Mouse (Mus musculus): ENCODE results near the gene Lrrc4b. TPM values are rescaled to one million over a fixed set of nuclear protein-coding genes. Genes with fewer than 3 reads are reported as not detected.

Gene Lrrc4b
- polyA plus RNA-seq, 1 experiment from 2014 or later: 0.50 TPM

DNA sequence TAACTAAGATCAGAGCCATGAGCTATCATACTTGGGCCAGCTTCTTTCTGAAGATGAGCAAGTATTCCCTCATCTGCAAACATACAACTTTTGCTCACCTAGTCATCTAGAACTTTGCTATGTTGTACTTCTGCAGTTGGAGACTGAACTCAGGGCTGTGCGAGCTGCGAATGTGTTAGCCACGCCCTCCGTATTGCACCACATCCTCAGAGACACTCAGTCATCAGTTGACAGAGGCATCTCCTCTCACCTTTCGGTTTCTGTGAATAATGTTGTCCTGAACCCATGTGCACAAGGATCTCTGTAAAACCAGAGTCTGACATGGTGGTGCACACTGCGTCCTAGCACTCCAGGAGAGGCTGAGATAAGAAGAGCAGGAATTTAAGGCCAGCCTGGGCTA, 27.1 kb upstream of the Lrrc4b start:
- Histone ChIP-seq H3K4me2 (replicated peaks; ENCODE audit: low read depth, low read length) (no peak overlapping the region), H3K36me3 (ENCODE audit: control insufficient read depth, insufficient read depth, low read length) (no peaks in the 10 kb centered on the region), H3K4me3 (ENCODE audit: low read length) (no peak overlapping the region), H3K4me1 (ENCODE audit: control insufficient read depth, insufficient read depth, low read length) (no peaks in the 10 kb centered on the region), H3K27ac (ENCODE audit: low read depth, low read length) (no peak overlapping the region), H3K9ac (ENCODE audit: low read depth, low read length) (no peak overlapping the region), H3K9me3 (ENCODE audit: control insufficient read depth, low read length) (no peaks in the 10 kb centered on the region), H3K27me3 (ENCODE audit: control insufficient read depth, insufficient read depth, low read length) (no peaks in the 10 kb centered on the region; the same call in 1 of the 2 replicates)
- WGBS: 78% methylated on average over 6 of the region's 6 CpGs
- ATAC-seq (ENCODE audit: low FRiP score, low TSS enrichment): no peak

DNA sequence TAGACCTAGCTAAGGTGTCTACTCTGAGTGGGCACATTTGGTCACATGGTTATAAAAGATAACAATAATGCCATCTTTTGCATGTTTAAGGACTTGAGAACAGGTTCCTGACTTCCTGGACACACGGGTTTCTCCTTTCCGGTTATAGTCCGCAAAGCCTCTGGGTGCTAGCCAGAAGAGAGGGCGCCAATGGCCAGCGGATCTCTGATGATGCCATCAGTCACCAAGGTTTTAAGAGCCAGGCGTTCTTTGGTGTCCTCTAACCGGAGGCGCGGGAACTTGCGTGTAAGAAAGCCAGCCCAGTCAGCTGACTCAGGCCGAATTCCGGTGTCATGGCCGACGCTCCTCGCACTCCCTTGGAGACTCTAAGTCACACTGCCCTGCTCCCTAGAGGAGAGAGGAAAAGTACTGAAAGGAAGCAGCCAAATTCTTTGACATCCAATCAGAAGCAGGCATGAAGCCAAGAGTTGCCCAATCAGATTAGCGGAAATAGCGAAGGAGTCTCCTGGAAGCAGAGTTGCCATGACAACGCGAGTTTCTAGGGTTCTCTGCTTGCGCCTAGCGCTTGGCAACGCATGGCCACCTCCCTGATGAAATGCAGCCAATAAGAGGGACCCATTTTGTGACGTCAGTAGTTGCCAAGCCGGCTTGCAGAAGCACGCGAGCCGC, 23.3 kb upstream of the Lrrc4b start:
- H3K4me2 ChIP-seq (replicated peaks; ENCODE audit: low read depth, low read length): peak overlapping the region; percentile 42
- H3K4me1 ChIP-seq (ENCODE audit: control insufficient read depth, insufficient read depth, low read length): no peaks in the 10 kb centered on the region
- WGBS: 3% methylated on average over 27 of the region's 27 CpGs
- no peaks in the 10 kb centered on the region; the same call in 1 of the 2 replicates for H3K27me3 ChIP-seq (ENCODE audit: control insufficient read depth, insufficient read depth, low read length)
- no peaks in the 10 kb centered on the region for H3K36me3 ChIP-seq (ENCODE audit: control insufficient read depth, insufficient read depth, low read length)
- no peaks in the 10 kb centered on the region for H3K9me3 ChIP-seq (ENCODE audit: control insufficient read depth, low read length)
- peak; percentile 97 for ATAC-seq (ENCODE audit: low FRiP score, low TSS enrichment)
- H3K27ac ChIP-seq (ENCODE audit: low read depth, low read length): no peak overlapping the region
- H3K4me3 ChIP-seq (ENCODE audit: low read length): peak overlapping the region; percentile 31
- H3K9ac ChIP-seq (ENCODE audit: low read depth, low read length): no peak overlapping the region

DNA sequence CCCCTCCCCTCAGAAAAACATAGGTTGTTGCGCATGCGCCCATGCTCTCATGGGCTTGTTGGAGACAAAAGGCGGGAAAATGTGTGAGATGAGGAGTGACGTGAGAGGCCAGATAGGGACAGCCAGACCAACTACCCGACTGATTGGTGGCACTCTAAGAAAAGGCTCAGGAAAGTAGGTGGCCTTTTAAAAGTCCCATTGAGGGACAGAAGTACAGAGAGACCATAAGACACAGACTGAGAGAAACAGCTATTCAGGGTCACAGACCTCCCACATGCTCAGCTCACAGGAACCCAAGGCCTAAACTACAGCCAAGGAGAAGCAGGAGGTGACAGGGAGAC, 22.8 kb upstream of the Lrrc4b start:
- Histone ChIP-seq H3K27me3 (ENCODE audit: control insufficient read depth, insufficient read depth, low read length) (no peaks in the 10 kb centered on the region; the same call in 1 of the 2 replicates), H3K9ac (ENCODE audit: low read depth, low read length) (no peak overlapping the region), H3K4me1 (ENCODE audit: control insufficient read depth, insufficient read depth, low read length) (no peaks in the 10 kb centered on the region), H3K36me3 (ENCODE audit: control insufficient read depth, insufficient read depth, low read length) (no peaks in the 10 kb centered on the region), H3K4me2 (replicated peaks; ENCODE audit: low read depth, low read length) (peak overlapping the region; percentile 42; the same call in 1 of the 2 replicates), H3K9me3 (ENCODE audit: control insufficient read depth, low read length) (no peaks in the 10 kb centered on the region), H3K4me3 (ENCODE audit: low read length) (no peak overlapping the region), H3K27ac (ENCODE audit: low read depth, low read length) (no peak overlapping the region)
- WGBS: 0% methylated on average over 5 of the region's 5 CpGs
- no peak; the same call in 1 of the 2 replicates for ATAC-seq (ENCODE audit: low FRiP score, low TSS enrichment)

DNA sequence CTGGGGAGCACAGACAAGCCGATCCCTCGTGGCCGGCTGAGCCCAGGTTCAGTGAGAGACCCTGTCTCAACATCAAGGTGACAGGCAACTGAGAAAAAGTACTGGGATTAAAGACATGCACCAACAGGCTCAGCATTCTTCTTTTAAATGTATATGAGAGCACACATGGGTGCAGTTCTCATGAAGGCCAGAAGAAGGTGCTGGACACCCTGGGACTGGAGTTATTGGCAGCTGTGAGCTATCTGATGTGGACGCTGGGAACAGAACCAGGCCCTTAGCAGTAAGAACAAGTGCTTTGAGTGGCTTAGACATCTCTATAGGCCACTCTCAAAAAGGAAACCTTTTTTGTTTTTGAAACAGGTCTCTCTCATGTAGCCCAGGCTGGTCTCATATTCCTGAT, 17.7 kb upstream of the Lrrc4b start:
- H3K4me2 ChIP-seq (replicated peaks; ENCODE audit: low read depth, low read length): no peak overlapping the region
- no peak overlapping the region for H3K27ac ChIP-seq (ENCODE audit: low read depth, low read length)
- no peak overlapping the region for H3K9ac ChIP-seq (ENCODE audit: low read depth, low read length)
- H3K9me3 ChIP-seq (ENCODE audit: control insufficient read depth, low read length): no peaks in the 10 kb centered on the region
- H3K27me3 ChIP-seq (ENCODE audit: control insufficient read depth, insufficient read depth, low read length): no peaks in the 10 kb centered on the region
- WGBS: 86% methylated on average over 4 of the region's 4 CpGs
- no peaks in the 10 kb centered on the region for H3K36me3 ChIP-seq (ENCODE audit: control insufficient read depth, insufficient read depth, low read length)
- ATAC-seq (ENCODE audit: low FRiP score, low TSS enrichment): no peak
- H3K4me3 ChIP-seq (ENCODE audit: low read length): no peak overlapping the region
- H3K4me1 ChIP-seq (ENCODE audit: control insufficient read depth, insufficient read depth, low read length): no peaks in the 10 kb centered on the region

DNA sequence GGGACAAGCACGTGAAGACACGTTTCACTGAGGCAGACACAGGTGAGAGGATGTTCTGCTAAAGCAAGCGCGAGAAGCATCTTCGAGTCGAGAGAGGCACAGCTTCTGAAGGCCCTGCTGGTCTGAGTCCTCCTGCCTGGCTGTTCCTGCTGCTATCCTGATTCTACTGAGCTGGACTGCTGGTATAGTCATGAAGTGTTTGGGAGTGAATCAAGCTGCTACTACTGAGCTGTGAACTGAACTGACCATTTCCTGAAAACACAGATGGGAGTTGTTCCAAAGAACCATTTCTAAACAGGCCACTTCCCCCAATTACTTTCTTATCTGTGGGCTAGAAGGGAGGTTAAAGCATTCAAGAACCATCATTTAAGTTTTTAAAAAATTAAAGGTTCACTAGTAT, 15.5 kb upstream of the Lrrc4b start:
- 82% methylated on average over 6 of the region's 6 CpGs for WGBS
- ATAC-seq (ENCODE audit: low FRiP score, low TSS enrichment): no peak

DNA sequence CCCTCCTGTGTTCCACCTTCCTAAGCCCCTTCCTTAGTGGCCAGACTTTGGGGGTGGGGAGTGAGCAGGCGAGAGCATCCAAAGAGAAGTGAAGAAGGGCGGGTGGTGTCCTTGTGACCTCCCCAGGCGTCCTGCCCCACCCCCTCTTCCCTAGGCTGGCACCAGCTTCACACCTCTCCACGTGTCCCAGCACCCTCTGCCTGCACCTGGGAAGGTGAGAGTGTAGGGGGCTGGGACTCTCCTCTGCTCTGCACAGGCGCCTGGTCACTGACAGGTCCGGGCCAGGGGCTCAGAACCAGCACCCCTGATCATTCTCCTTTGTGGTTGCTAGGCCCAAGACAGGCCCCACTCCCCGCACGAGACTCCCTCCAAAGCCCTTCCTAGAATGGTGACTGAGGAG, 1.2 kb upstream of the Lrrc4b start:
- Histone ChIP-seq H3K4me3 (ENCODE audit: low read length) (no peak overlapping the region; the same call in 1 of the 2 replicates), H3K36me3 (ENCODE audit: control insufficient read depth, insufficient read depth, low read length) (no peaks in the 10 kb centered on the region), H3K9ac (ENCODE audit: low read depth, low read length) (no peak overlapping the region), H3K27ac (ENCODE audit: low read depth, low read length) (no peak overlapping the region), H3K27me3 (ENCODE audit: control insufficient read depth, insufficient read depth, low read length) (peaks cover 53% of the 10 kb centered on the region), H3K4me2 (replicated peaks; ENCODE audit: low read depth, low read length) (peak overlapping the region; percentile 91; the same call in 1 of the 2 replicates), H3K4me1 (ENCODE audit: control insufficient read depth, insufficient read depth, low read length) (0 out of 2 replicates have a peak, but pooled peaks cover 7% of the 10 kb centered on the region), H3K9me3 (ENCODE audit: control insufficient read depth, low read length) (no peaks in the 10 kb centered on the region)
- WGBS: 6% methylated on average over 8 of the region's 8 CpGs
- peak; percentile 47; the same call in 1 of the 2 replicates for ATAC-seq (ENCODE audit: low FRiP score, low TSS enrichment)

More for the DNA sequence above, 15.5 kb upstream of the Lrrc4b start:
- H3K4me3 ChIP-seq (ENCODE audit: low read length): no peak overlapping the region
- H3K4me1 ChIP-seq (ENCODE audit: control insufficient read depth, insufficient read depth, low read length): no peaks in the 10 kb centered on the region
- no peaks in the 10 kb centered on the region for H3K9me3 ChIP-seq (ENCODE audit: control insufficient read depth, low read length)
- no peak overlapping the region for H3K9ac ChIP-seq (ENCODE audit: low read depth, low read length)
- no peaks in the 10 kb centered on the region for H3K36me3 ChIP-seq (ENCODE audit: control insufficient read depth, insufficient read depth, low read length)
- H3K27ac ChIP-seq (ENCODE audit: low read depth, low read length): no peak overlapping the region
- H3K27me3 ChIP-seq (ENCODE audit: control insufficient read depth, insufficient read depth, low read length): no peaks in the 10 kb centered on the region
- H3K4me2 ChIP-seq (replicated peaks; ENCODE audit: low read depth, low read length): no peak overlapping the region

DNA sequence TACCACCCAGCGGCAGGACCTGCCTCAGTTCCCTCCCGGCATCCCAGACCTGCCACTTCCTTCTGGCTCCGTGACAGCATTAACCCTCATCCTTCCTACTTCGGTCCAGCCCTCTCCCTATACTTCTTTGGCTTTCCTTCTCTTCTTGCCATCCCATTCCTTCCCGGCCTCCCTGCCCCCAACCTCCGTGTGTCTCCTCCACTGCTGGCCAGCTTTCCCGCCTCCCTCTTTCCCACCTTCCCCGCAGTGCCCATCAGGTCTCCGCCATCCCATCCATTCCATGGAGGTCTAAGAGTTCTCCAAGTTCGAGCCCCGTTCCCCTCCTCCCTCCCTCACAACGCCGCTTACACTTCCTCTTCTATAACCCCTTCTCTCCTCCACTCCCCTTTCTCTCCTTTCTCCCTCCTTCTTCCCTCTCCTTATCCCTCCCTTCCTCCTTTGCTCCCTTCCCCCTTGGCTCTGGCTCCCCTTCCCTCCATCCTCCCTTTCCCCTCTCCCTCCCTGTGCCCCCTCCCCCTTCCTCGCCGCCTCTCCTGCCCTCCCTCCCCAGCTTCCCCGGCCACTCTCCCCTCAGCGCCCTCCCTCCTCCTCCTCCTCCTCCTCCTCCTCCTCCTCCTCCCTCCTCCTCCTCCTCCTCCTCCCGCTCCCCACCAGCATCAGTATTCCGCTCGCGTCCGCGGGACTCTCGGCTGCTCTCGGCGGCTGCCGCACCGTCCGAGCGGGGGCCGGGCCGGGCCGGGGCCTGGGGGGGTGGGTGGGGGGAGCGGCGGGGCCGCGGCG, 457 bp upstream of the Lrrc4b start:
- Histone ChIP-seq H3K27me3 (ENCODE audit: control insufficient read depth, insufficient read depth, low read length) (peaks cover 53% of the 10 kb centered on the region), H3K36me3 (ENCODE audit: control insufficient read depth, insufficient read depth, low read length) (no peaks in the 10 kb centered on the region), H3K9ac (ENCODE audit: low read depth, low read length) (peak overlapping the region; percentile 44; the same call in 1 of the 2 replicates), H3K4me1 (ENCODE audit: control insufficient read depth, insufficient read depth, low read length) (0 out of 2 replicates have a peak, but pooled peaks cover 7% of the 10 kb centered on the region), H3K27ac (ENCODE audit: low read depth, low read length) (no peak overlapping the region), H3K4me3 (ENCODE audit: low read length) (peak overlapping the region; percentile 47), H3K4me2 (replicated peaks; ENCODE audit: low read depth, low read length) (peak overlapping the region; percentile 91), H3K9me3 (ENCODE audit: control insufficient read depth, low read length) (no peaks in the 10 kb centered on the region)
- 0 out of 2 replicates have a peak, but pooled peaks have one; percentile 33 for ATAC-seq (ENCODE audit: low FRiP score, low TSS enrichment)
- 2% methylated on average over 17 of the region's 38 CpGs for whole genome bisulfite sequencing

DNA sequence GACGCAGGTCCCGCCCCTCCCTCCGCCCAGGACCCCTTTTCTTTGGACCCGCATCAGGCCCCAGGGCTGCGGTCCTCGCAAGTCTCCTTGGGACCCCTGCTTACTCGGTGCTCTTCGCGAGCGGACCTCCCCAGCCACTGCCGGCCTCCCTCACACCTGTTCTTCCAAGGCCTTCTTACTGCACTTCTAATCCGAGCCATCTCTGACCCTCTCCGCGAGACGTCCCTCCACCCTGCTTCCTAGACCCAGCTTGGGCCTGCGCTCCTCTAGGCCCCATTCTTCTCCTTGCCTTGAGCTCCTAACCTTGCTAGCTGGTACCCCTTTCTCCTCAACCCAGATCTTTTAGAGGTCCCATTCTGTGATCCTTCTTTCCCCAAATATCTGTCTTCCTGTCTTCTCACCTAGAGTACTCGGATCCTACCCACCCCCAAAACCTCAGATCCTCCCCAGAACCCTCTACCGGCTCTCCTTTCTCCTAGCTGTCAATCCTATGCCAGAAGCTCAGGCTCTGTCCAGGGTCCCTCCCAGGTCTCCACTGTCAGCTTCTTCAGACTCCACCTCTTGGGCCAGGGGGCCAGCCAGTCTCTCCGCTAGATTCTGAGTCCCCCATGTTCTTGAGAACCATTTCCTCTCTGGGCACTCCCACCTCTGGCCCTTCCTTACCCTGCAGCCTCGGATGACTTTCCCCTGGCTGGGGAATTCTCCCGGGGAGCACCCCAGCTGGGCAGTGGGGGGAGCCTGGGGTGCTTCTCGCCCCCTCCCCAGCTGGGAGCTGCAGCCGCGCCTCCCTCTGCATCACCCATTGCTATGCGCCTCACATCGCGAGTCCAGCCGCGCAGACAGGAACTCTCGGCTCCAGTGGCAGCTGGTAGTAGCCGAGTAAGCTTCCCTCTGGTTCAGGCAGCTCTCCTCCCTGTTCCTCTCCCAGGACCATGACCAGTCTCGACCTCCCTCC, 993 bp downstream of the Lrrc4b start:
- no peaks in the 10 kb centered on the region for H3K36me3 ChIP-seq (ENCODE audit: control insufficient read depth, insufficient read depth, low read length)
- H3K9ac ChIP-seq (ENCODE audit: low read depth, low read length): no peak overlapping the region; the same call in 1 of the 2 replicates
- ATAC-seq (ENCODE audit: low FRiP score, low TSS enrichment): 0 out of 2 replicates have a peak, but pooled peaks have one; percentile 11
- H3K4me1 ChIP-seq (ENCODE audit: control insufficient read depth, insufficient read depth, low read length): 0 out of 2 replicates have a peak, but pooled peaks cover 7% of the 10 kb centered on the region
- H3K9me3 ChIP-seq (ENCODE audit: control insufficient read depth, low read length): no peaks in the 10 kb centered on the region
- H3K27me3 ChIP-seq (ENCODE audit: control insufficient read depth, insufficient read depth, low read length): peaks cover 53% of the 10 kb centered on the region
- H3K4me3 ChIP-seq (ENCODE audit: low read length): peak overlapping the region; percentile 47
- no peak overlapping the region for H3K27ac ChIP-seq (ENCODE audit: low read depth, low read length)
- peak overlapping the region; percentile 91 for H3K4me2 ChIP-seq (replicated peaks; ENCODE audit: low read depth, low read length)
- 3% methylated on average over 30 of the region's 32 CpGs for WGBS

Measured in kidney, embryonic 14.5 days (tissue).